Mouse (Mus musculus) adrenal gland, postnatal 4 days (tissue): ENCODE measurements around the gene Olfr463. TPM values are rescaled to one million over a fixed set of nuclear protein-coding genes. Genes with fewer than 3 reads are reported as not detected.

Experiments used
- DNase-seq, 2 experiments: peaks; one replicate each; pipeline ENCODE4 v3.0.0; 2021 to 2022; ENCODE audit warnings: low spot score in 2 of 2, mixed read lengths in 2 of 2
- total RNA-seq, 2 experiments: library from RNA; stranded (reverse); gene quantifications; 2 replicates each; pipeline ENCODE4 v1.2.3; 2021

Olfr463 gene
- total RNA-seq, 2 experiments from 2014 or later: not detected

DNA sequence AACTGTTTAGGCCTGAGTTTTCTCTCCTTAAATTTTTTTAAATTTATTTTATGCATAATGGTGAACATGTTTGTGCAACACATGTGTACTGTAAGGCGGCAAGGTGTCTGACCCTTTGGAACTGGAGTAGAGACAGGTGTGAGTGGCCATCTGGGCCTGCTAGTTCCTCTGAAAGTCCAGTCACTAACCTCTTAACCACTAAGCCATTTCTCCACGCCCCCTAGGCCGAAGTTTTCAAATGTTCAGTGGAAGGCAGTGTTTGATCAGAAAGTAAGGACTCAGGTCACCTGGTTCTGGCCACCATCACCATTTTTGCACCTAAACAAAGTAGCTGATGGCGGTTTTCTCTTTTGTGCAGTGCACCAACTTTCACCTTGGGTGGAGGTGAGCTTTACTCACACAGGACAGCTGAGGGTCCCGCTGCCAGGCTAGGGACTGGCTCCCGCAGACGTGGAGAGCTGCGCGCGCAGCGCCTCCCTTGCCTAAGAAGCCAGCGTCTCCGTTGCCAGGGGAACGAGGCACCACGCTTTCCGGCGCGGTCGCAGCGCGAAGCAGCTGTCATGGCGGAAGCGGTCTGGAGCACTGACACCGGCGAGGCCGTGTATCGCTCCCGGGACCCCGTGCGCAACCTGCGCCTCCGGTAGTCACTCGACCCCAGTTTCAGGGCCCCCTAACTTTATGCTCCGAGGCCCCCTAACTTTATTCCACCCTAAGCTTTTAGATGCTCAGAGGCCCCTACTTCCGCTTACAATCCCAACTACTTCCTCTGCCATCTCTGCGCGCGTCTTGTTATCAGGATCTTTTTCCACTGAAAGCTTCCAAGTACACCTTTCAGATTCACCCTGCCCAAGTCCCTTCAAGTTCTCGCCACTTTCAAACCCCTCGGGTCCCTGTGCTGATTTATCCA, 44.2 kb downstream of the Olfr463 start, which contains the start of gene Mks1:
TSS of gene Mks1 (plus strand) at position 526 of the 907 bp plus-strand sequence.
- DNase-seq: peak; percentile 80

DNA sequence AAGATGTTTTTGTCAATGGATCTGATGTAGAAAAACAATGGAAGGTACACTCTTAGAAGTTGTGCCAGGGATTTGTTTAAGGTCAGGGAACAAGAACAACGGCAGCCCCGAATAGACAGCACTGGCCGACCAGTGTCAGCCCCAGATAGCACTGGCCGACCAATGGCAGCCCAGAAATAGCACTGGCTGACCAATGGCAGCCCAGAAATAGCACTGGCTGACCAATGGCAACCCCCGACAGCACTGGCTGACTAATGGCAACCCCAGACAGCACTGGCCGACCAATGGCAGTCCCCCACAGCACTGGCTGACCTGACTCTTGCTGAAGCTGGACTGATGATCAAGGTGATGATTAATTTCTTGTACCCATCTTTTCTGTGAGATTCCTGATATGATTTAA, 49.3 kb downstream of the Olfr463 start:
- DNase-seq: no peak

DNA sequence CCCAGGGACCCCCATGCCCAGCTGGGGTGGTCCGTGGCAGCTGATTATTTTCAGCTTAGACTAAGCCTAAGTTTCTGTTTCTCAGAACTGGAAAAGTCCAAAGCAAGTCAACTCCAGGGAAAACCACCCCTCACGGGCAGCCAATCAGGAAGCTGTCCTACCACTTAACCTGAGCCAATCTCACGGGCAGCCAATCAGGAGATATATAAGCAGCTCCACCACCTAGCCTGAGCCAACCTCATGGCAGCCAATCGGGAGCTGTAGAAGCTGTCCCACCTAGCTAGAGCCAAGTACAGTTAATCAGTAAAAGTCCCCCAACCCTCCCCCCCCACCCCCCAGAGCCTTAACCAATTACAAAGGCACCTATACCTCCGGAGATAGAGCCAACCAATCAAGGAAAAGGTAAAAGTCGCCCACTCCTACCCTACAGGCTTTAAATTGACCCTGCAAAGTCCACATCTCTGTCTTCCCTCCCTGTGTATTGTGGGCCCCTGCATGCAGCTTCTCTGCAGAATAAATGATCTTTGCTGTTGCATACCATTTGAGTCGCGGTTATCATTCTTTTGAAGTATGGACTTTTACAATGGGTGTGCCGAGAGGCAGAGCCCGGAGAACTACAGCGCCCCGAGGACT, 50.1 kb downstream of the Olfr463 start:
- no peak for DNase-seq

Other genes starting within 250 kb of the Olfr463 start
- gene Rnf43, start 234.7 kb downstream of the Olfr463 start, total RNA-seq: 1 to 10 TPM; 4.4 to 5.7 TPM
- 10 to 100 TPM; 88.2 to 89.0 TPM for gene Supt4a, start 159.8 kb downstream of the Olfr463 start, total RNA-seq
- gene Tspoap1, start 136.8 kb downstream of the Olfr463 start, total RNA-seq: 1 to 10 TPM; 6.4 to 7.6 TPM
- gene Mpo, start 103.8 kb downstream of the Olfr463 start, total RNA-seq: 10 to 100 TPM in 1 of 2 experiments, 1 to 10 TPM in 1; 2.8 to 12.9 TPM
- gene Lpo, start 69.1 kb downstream of the Olfr463 start, total RNA-seq: not detected
- 10 to 100 TPM; 22.3 to 22.5 TPM for gene Mks1, start 44.2 kb downstream of the Olfr463 start, total RNA-seq
- gene Epx, start 21.9 kb downstream of the Olfr463 start, total RNA-seq: under 1 TPM; 0.45 to 0.99 TPM
- gene Olfr462, start 5.1 kb downstream of the Olfr463 start, total RNA-seq: not detected
- not detected for gene Olfr464, start 23.6 kb upstream of the Olfr463 start, total RNA-seq
- 100 to 1,000 TPM; 143 to 154 TPM for gene Dynll2, start 90.1 kb upstream of the Olfr463 start, total RNA-seq
- gene Srsf1, start 150.0 kb upstream of the Olfr463 start, total RNA-seq: 100 to 1,000 TPM; 299 to 343 TPM
- gene Vezf1, start 170.9 kb upstream of the Olfr463 start, total RNA-seq: 10 to 100 TPM; 56.6 to 56.9 TPM
- gene Cuedc1, start 200.7 kb upstream of the Olfr463 start, total RNA-seq: 10 to 100 TPM; 59.3 to 65.2 TPM